Mouse (Mus musculus): ENCODE results near the gene Gm49320. TPM values are rescaled to one million over a fixed set of nuclear protein-coding genes. Genes with fewer than 3 reads are reported as not detected.

Gm49320 gene
- 0.82 TPM for polyA plus RNA-seq (2017; shearing (Covaris generic))

DNA sequence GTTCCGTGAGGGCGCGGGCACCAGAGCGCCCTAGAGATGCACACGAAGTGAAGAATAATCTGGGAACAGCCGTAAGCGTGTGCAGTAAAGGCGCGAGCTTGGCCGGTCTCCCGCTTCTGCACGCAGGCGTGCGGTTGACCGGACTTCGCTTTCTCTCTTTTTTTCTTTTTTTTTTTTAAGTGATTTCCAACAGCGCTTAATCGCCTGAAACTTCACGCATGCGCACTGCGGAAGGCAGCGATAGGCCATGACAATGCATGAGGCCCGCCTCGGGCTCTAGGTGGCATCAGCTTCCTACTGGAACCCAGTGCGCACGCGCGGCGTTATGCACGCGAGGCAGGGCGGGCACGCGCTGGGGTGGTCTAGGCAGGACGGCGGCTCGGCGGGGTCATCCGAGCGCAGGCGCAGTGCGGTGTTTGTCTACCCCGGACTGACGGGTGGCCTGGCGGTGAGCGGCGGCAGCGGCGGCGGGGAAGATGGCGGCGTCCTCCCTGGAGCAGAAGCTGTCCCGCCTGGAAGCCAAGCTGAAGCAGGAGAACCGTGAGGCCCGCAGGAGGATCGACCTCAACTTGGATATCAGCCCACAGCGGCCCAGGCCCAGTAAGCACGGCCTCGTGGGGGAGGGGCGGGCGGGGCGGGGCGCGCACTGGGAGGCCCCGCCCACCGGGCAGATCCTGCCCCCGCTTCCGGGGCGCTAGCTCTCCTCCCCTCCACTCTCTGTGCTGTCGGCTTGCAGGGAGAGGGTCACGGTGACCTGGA is at the start of gene Gm49320, which contains the start of gene Map2k7:
Gene Gm49320, plus strand, starts transcription at position 432 of the 759 bp plus-strand sequence.
Gene Map2k7, plus strand, starts transcription at position 307 of the 759 bp plus-strand sequence.

DNA sequence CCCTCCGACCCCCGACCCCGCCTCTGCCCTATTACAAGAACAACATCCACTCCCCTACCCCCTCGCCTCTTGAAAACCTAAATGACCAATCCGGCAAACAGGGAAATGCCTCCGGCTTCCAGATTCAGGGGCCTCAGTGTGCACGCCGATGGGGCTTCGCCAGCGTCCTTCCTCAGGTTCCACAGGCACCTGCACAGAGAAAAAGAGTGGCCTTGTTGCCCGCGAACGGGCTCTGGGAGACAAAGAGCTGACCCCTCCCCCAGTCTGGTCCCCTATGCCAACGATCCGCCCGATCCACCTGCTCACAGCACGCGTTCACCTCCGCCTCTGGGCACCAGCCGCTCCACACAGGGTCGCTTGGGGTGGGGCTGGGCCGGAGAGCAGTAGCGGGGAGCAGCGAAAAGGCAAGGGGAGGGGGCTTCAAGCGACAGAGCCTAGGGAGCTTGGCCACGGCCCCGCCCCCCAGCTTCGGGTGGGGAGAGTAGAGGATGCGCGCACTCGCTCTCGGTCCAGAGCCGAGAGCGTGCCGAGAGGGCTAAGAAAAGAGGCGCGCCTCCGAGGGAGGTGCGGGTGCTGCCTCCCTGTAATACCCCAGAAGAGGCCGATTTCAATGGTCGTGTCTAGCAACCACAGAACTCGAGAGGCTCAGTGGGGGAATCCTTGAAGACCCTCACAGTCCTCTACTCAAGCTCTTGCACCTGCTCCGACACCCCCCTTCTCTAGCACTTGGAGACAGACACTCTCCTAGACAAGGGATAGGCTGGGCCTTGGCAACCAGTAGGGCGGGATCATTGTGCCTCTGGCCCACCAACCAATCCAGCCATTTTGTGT is 21.7 kb upstream of the Gm49320 start, which contains the start of gene Prr36:
Gene Prr36, minus strand, starts transcription at position 669 of the 831 bp plus-strand sequence.

DNA sequence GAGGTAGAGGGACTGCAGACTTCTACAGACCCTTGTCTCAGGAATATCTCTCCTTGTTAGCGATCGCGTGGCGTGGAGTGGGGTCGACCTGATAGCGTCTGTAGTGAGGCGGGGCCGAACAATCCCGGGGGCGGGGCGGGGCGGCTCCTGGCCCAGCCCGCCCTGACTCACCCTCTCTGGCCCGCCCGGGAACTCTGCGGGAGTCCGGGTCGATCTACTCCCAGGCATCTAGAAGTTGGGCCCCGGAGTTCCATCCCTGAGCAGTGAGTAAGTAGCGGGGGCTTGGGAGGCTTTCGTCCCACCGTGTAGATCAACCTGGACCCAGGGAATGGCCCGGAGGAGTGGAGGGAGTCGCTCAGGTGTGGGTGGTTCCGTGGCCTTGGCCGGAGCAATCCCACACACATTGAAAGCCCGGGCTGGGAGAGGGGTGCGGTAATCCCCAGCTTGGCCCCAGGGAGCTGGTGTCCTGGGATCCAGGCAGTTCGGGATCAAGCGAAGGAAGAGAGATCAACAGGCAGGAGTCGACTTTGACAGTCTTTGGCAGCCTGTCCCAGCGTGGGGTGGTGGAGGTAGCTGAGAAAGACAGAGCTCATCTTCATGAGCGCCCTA is 11.8 kb upstream of the Gm49320 start, which contains the start of gene Lrrc8e:
Gene Lrrc8e, plus strand, starts transcription at position 89 of the 609 bp plus-strand sequence.

DNA sequence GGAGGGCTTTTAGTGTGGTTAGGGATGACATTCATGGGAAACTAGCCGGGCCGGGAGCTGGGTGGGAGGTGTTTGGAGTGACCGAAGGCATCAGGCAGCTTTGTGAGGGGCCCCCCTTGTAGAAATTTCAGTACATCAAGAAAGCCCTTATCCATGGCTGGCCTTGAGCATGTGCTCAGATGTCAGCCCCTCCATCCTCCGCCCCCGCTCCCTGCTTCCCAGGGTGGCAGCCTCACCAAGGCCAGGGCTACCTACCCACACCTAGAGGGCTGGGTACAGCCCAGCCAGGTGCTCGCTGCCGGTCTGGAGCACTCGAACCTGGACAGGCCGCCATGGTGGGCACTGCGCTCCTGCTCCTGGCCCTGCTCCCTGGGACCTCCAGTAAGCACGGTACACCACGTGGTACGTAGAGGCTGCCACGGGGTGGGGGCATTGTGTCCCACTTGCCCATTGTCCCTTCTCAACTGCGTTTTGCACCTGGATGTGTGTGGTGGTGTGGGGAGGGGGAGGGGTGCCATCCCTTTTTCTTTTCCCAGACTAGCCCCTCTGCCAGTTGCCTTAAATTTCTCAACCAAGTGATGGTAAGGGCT is 9.4 kb downstream of the Gm49320 start, which contains the start of gene Tgfbr3l:
Gene Tgfbr3l, plus strand, starts transcription at position 264 of the 590 bp plus-strand sequence.

DNA sequence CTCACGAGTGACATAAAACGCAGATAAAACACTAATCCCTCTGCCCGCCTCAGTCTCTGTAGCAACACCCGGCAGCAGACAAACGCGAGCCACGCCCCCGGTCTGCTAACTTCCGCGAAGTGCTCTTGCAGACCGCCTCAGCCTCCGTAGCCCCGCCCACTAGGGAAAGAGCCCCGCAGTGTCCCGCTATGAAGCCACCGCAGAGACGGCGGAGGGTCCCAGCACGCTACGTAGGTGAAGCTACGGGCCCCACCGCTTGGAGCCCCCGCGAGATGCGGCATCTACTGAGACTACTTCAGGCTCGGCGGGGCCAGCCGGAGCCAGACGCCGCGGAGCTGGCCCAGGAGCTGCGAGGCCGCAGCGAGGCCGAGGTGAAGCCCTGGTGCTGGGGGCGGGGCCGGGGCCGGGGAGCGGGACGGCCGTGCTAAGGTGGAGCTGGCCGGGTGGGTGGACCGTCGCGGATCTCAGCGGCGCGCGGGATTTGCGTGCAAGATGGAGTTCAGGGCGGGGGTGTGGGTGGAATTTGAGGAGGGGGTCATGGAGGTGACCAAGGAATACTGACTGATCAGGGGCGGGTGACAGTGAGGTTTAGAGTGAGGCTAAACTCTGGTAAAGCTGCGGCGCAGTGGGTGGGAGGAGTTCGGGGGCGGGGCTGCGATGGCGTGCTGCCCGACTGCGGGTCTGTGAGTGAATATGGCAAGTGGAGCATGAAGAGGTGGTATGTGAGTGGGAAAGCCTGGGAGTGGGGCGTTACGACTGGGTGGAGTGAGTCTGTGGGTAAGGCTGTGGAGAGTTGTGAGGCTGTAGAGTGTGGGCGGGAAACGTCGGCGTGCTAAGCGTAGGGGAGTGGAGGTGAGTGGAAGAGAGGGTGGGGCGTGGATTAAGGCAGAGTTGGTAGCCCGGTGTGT is 14.5 kb downstream of the Gm49320 start, which contains the start of gene Snapc2:
Gene Snapc2, plus strand, starts transcription at position 147 of the 908 bp plus-strand sequence.

GRCm38 (mm10) chr8:4259125-4259804 is 20.6 kb downstream of the Gm49320 start, which contains the start of gene Ctxn1:
Ctxn1 (minus strand) TSS chr8:4259274.

DNA sequence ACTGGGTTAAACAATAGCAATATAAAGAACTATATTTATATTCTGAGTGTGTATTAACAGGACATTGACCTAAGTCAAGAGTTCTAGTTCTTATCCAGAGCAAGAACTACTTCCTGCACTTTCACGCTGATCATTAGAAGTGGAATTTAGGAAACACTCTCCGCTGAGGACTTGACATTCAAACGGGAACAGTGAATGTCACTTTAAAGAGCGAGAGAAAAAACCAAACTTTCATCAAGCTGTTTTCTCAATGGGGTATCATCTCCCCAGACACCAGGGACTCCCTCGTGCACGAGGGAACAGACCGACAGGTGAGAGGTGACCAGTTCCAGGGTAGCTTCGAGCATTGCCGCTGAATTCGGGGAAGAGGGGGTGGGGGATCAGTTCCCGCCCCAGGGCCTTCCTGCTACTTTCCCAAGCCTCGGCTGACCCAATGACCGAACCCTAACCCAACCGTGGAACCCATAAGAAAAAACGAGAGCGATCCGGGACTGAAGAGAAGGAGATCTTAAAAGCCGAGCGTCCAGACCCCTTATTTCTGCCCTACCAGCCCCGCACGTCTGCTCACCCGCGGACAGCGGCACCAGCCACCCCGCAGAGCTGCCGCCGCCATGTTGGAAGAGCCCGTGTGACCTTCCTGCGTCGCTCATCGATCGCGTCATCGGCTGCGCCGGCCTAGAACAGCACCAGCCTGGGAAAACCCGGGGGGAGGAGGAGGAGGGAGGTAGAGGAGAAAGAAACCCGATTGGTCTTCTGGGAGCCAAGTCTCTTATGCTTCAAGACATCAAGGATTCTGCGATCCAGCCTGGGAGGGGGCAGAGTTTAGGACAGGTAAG is 36.8 kb downstream of the Gm49320 start, which contains the start of gene Timm44:
Gene Timm44, minus strand, starts transcription at position 639 of the 836 bp plus-strand sequence.

Other genes with a start within 250 kb of the Gm49320 start
- not detected for gene Cd209f, start 133.0 kb upstream of the Gm49320 start, polyA plus RNA-seq (2017; shearing (Covaris generic))
- gene Cd209g, start 104.8 kb upstream of the Gm49320 start, polyA plus RNA-seq (2017; shearing (Covaris generic)), result not detected
- gene Evi5l, start 72.3 kb upstream of the Gm49320 start, polyA plus RNA-seq (2017; shearing (Covaris generic)), result 19.4 TPM
- 0.29 TPM for gene Prr36, start 21.4 kb upstream of the Gm49320 start, polyA plus RNA-seq (2017; shearing (Covaris generic))
- gene Lrrc8e, start 12.0 kb upstream of the Gm49320 start, polyA plus RNA-seq (2017; shearing (Covaris generic)), result 0.29 TPM
- 74.4 TPM for gene Map2k7, start 125 bp upstream of the Gm49320 start, polyA plus RNA-seq (2017; shearing (Covaris generic))
- 10.4 TPM for gene Tgfbr3l, start 9.3 kb downstream of the Gm49320 start, polyA plus RNA-seq (2017; shearing (Covaris generic))
- gene Snapc2, start 14.2 kb downstream of the Gm49320 start, polyA plus RNA-seq (2017; shearing (Covaris generic)), result 33.3 TPM
- 0.40 TPM for gene Ctxn1, start 20.4 kb downstream of the Gm49320 start, polyA plus RNA-seq (2017; shearing (Covaris generic))
- gene Timm44, start 37.0 kb downstream of the Gm49320 start, polyA plus RNA-seq (2017; shearing (Covaris generic)), result 62.2 TPM
- gene Ccl25, start 86.3 kb downstream of the Gm49320 start, polyA plus RNA-seq (2017; shearing (Covaris generic)), result 15.7 TPM
- 18.7 TPM for gene Elavl1, start 86.5 kb downstream of the Gm49320 start, polyA plus RNA-seq (2017; shearing (Covaris generic))